Mouse (Mus musculus): ENCODE results near the gene Swsap1. TPM values are rescaled to one million over a fixed set of nuclear protein-coding genes. Genes with fewer than 3 reads are reported as not detected.
A peak's percentile ranks its signal among the peaks of the same experiment; 100 is the strongest.

Gene Swsap1
- total RNA-seq, 2 experiments from 2014 or later: 5.8 to 7.4 TPM

DNA sequence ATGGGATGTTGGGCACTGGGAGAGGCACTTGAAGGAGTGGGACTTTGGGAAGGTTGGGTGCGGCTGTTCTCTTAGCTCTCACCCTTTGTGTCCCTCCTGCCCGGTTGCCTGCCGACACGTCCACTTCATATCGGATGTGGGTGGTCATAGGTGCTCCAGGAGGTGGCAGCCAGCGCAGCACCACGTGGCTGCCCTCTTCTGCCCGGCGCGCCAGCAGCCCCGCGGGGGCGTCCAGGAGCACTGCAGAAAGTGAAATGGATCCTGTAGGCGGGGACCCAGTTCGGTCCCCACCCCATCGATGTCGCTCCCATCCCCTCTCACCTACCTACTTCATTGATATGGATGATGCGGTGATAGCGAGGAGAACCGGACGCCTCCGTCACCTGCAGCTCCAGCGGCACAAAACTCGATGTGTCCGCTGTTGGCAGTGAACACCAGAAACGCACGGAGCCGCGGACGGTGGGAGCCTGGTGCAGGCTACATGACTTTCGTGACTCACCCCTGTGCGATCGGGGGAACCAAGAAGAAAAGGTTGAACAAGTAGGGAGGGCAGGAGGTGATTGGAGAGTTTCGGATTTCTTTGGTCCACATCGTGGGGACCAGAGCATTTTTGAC is 5.9 kb downstream of the Swsap1 start:
- intact Hi-C loops (cut with DNase I): no loop called here
- DNase-seq (ENCODE audit: low spot score): no peak

DNA sequence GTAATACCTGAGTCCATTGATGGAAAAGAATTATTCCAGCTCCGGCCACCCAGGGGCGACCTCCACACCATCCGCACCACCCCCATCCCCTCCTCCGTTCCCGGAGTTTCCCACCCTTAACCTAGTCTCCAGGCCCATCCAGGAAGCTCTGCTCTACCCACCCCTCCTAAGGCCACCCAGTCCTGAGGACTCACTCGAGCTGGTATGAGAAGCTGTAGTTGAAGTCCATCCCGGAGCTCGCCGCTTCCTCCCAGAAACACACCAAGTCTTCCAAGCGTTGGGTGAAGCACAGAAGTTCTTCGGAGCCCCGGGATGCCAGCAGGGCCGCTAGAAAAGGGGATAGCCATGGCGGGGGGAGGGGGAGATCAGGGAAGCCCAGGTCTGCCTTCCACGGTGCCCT is 6.5 kb downstream of the Swsap1 start:
- DNase-seq (ENCODE audit: low spot score): no peak
- intact Hi-C loops (cut with DNase I): no loop called here

DNA sequence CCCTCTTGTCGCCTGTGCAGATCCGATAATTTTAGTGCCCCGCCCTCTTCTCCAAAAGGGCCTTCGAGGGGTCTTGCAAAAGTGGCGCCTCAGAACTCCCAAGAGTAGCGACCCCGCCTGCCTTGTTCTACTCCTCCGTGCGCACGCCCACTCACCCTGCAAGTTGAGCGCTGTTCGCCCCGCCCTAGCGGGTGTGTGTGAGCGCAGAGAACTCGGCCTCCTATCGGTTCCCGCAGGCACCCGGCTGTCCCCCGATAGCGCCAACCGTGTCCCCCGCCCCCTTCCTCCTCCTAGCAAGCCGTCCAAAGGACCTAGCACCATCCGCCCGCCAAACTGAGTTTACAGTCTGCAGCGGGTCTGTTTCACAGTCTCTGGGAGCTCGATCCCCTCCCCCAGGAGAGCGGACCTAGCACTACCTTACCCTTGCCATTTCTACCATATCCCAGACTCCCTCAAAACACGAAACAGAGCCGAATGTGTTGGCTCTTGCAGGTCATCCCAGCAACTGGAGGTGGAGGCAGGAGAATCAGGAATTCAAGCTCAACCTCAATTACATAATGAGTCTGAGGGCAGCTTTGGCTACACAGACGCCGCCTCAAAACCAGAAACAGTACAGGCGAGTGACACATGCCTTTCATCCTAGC is 7.0 kb downstream of the Swsap1 start:
- peak; percentile 52 for DNase-seq (ENCODE audit: low spot score)
- intact Hi-C loops (cut with DNase I): no loop called here

DNA sequence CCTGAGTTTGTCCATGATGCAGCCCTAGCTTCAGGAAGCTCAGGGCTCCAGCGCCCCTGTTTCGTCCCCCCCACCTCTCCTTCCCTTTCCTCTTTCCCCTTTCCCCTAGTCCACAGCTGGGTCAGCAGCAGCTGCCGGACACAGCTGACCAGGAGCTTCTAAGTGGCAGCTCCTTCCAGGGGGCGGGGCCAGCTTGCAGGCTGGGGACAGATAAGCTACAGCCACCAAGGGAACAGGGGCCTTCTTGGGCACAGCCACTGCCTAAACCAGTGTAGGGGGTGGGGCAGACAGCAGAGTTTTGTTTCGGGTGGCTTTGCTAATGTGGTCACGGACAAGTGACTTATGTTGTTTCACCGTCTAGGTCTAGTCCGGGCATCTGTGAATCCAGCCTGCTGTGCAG is 7.9 kb downstream of the Swsap1 start, which contains the start of gene Epor:
Gene Epor, minus strand, starts transcription at position 90 of the 400 bp plus-strand sequence.
- intact Hi-C loops (cut with DNase I): no loop called here
- peak; percentile 53 for DNase-seq (ENCODE audit: low spot score)

DNA sequence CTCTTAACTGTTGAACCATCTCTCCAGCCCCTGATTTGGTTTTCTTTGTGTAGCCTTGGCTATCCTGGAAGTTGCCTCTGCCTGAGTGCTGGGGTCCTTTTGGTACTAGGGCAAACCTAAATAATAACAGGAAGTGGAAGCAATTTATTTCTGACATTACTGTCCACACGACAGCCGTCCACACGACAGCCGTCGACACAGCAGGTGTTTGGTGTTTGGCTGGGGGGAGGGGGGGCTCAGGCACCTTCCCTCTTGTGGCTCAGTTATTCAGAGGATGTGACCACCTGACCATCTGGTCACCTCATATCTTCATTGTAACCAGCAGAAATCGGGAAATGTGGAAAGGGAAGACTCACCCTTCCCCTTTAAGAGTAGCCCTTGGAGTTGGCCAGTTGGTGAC is 13.3 kb downstream of the Swsap1 start:
- no peak for DNase-seq (ENCODE audit: low spot score)
- intact Hi-C loops (cut with DNase I): no loop called here

DNA sequence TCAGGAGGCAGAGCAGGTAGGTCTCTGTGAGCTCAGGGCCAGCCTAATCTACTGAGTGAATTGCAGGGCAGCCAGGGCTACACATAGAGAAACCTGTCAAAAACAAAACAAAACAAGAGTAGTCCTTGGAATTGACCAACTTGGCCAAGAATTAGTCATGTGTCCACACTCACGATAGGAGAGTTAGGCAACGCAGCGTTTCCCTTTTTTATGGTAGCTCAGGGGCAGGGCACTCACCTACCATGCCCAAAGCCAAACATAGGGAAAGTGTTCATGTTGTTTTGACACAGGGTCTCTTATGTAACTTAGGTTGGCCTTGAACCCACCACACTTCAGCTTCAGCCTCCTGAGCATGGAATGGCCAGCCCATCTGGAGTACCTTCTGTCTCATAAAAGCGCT is 13.7 kb downstream of the Swsap1 start:
- intact Hi-C loops (cut with DNase I): no loop called here
- no peak for DNase-seq (ENCODE audit: low spot score)

DNA sequence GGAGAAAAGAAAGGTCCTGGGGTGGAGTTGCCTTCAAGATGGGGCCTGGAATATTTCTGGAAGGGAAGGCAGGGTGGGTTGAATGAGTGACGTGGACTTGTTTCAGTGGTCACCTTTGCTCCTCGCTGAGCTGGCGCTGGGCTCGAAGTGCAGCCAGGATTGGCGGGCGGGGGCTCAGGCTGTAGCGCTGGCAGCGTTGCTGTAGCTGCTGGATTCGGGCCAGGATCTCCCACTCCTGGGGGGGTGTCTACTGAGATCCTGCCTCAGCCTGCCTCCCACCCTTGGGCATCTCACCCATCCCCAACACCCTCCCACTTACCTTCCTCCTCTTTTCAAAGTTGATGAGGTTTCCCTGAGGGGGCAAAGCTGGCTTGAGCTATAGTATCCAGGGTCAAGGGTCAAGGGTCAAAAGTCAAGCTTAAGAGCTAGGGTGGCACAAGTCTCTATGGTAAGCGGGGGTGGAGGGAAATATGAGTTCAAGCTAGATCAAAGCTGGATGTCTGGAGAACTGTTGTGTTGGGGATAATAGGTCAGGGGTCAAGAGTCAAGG is 21.1 kb downstream of the Swsap1 start:
- no peak for DNase-seq (ENCODE audit: low spot score)
- intact Hi-C loops (cut with DNase I): loop anchor here (5.0 kb wide), 1 partner anchor 166 kb away; no protein-coding TSS in a partner anchor

DNA sequence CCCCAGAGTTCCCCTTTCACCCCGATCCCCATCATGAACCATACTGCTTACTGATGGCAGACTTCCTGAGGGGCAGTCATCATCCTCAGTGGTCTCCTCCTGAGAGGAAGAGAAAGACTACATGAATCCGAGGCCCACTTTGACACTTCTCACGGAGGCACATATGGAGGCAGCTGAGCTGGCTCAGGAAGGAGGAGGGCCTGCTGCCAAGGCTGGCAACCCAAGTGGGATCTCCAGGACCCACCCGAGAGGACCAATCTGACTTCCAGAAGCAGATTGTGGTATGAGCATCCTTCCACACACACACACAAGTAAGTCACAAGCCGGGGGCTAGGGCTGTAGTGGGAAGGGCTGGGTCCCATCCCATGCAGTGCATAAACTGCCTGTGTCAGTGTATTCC is 21.8 kb downstream of the Swsap1 start:
- intact Hi-C loops (cut with DNase I): loop anchor here (5.0 kb wide), 1 partner anchor 165 kb away; no protein-coding TSS in a partner anchor

DNA sequence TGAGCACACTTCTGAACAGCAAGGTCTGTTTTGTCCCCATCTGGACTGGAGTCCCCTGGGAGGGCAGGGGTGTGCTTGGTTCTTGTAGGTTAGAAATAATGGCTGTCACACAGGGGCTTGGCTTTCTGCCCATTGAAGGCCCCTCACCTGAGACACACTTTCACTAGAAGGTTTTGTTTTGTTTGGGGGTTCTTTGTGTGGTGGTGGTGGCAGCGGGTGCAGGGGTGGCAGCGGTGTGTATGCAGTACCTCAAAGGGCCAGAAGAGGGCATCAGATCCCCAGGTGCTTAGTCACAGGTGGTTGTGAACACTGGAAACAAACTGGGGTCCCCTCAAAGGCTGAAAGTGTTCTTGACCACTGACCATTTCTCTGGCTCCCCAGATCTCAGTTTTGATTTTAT is 22.4 kb downstream of the Swsap1 start:
- intact Hi-C loops (cut with DNase I): loop anchor here (5.0 kb wide), 1 partner anchor 164 kb away; no protein-coding TSS in a partner anchor
- DNase-seq (ENCODE audit: low spot score): no peak

More for the DNA sequence above, 21.8 kb downstream of the Swsap1 start:
- no peak for DNase-seq (ENCODE audit: low spot score)

DNA sequence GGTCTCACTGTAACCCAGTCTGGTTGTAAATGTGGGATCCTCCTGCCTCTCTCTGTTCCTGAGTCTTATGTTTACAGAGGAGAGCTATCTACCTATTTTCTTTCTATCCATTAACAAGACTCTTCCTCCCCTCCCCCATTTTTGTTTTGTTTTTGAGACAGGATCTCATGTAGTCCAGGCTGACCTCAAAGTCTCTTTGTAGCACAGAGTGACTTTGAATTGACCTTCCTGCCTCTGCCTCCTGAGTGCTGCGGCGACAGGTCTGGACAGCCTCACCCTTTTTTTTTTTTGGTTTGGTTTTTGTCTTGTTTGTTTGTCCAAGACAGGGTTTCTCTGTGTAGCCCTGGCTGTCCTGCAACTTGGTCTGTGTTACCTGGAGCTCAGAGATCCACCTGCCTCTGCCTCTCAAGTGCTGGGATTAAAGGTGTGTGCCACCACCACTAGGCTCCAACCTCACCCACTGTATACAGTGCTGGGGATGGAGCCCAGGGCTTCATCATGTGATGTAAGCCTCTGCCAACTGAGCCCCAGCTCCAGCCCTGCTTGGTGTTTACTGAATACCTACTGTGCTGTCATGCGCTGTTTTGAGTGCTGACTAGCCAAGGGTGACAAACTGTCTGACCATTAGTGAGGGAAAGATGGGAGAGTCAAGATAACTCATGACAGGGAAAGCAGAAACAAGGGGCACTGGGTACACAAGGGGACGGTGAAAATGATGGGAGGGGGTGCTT is 23.0 kb downstream of the Swsap1 start:
- DNase-seq (ENCODE audit: low spot score): no peak
- intact Hi-C loops (cut with DNase I): loop anchor here (5.0 kb wide), 1 partner anchor 164 kb away; no protein-coding TSS in a partner anchor

DNA sequence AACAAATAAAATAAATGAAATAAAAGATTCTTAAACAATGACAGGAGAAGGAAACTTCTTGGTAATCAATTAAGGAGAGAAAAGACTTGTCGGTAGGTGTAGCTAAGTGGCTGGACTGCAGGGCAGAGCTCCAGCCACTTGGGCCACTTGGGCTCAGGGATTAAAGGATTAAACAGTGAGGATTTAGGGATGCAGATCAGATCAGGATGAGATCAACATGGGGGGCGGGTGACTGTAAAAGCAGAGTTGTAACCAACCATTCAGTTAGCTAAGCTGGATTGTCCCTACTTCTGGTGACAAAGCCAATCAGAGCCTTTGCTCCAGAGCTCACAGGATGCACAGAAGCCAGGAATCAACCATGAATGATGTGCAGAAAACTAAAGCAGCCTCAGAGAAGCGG is 28.4 kb downstream of the Swsap1 start:
- intact Hi-C loops (cut with DNase I): no loop called here
- no peak for DNase-seq (ENCODE audit: low spot score)

DNA sequence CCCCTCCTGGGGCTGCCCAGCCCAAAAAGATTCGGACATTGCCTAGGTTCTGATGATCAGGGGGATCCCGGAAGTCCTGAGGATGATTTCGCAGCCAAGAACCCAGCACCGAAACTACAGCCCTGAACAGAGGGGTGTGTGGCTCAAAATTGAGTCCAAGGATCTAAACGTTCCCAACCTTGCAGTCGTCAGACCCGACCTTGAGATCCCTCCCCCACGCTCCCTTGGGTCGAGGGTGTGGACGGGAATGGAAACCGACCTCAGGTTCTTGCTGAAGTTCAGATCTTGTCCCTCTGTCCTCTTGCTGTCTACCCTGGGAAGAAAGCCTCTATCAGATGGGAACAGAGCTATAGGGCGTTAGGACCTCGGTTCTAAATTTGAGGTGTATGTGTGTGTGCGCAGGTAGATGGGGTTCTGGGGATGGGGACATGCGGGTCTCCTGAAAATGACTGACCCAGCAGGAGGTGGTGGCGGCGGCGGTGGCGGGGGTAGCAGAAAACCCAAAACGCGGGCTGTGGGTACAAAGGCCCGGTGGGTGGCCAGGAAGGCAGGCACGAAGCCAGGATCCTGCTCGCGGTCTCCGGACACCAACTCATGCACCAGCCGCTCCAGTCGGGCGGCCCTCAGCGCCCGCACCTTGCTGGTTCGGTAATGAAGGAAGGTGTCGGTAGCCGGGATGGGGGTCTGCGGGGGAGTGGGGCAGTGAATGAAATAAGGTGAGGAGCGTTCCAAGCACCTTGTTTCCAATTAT is 32.2 kb downstream of the Swsap1 start:
- intact Hi-C loops (cut with DNase I): no loop called here
- no peak for DNase-seq (ENCODE audit: low spot score)

DNA sequence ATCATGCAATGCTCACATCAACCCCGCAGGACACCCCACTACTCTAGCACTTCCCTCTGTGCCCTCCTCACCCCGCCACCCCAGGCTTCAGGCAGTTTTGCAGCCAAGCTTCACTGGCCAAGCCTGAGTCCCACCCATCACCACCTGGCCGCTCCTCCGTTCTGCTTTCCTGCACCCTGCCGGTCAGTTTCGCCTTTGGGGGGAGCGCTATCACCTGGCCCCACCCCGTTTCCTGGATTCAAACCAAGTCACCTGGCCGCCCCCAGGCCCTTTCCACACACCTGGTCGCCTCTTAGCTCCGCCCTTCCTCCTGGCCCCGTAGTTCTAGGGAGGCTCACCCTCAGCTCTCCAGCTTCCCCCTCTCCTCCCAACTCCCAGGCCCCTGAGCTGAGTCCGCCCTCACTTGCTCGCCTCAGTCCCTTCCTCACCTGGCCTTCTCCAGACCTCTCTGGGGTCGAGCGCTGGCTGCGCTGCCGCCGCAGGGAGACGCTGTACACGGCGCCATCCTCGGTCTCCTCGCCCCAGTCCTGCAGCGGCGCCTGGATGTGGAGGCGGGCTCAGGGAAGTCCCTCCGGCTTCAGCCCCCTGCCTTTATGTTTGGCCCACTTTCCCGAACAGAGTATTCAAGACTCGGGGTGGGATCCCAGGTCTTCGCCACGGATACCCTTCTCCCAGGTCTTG is 33.0 kb downstream of the Swsap1 start:
- DNase-seq (ENCODE audit: low spot score): no peak
- intact Hi-C loops (cut with DNase I): no loop called here

DNA sequence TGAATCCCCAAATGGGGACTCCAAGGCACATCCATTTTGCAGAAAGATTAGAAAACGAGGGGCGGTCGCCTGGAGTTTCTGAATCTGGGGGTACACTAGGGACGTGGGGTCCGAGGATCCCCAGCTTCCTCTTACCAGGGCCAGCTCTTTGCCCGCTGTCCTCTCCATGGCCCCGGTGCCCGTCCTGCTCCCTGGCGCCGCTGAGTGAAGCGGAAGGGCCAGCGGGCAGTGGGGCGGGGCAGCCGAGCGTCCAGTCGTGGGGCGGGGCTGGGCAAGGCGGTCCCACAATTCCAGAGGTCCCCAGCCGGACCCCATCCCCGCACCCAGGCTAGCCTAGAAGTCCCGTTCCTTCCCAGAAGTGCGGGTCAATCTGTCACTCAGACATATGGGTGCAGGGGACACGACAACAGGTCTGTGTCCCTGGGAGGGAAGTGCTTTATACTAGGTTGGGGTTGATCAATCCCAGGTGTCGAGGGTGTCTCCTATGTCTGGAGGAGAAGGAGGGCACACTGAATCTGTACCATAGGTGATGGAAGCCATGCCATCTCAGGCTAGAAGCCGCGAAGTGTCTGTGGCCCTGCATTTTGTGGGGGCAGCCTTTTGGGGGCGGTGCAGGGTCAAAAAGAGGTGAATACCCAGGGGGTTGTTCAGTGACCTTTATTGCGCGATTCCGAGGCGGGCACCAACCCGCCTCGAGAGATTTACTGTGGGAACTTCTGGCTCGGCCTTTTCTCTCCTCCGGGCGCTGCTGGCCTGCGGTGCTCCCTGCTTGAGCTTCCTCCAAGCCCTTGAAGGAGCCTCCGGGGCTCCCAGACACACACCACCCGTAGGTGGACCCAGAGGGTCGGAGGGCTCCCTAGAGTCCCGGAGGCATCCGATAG is 33.9 kb downstream of the Swsap1 start, which contains the start of gene Rgl3:
Gene Rgl3, minus strand, starts transcription at position 217 of the 881 bp plus-strand sequence.
- intact Hi-C loops (cut with DNase I): no loop called here
- peak; percentile 24 for DNase-seq (ENCODE audit: low spot score)

DNA sequence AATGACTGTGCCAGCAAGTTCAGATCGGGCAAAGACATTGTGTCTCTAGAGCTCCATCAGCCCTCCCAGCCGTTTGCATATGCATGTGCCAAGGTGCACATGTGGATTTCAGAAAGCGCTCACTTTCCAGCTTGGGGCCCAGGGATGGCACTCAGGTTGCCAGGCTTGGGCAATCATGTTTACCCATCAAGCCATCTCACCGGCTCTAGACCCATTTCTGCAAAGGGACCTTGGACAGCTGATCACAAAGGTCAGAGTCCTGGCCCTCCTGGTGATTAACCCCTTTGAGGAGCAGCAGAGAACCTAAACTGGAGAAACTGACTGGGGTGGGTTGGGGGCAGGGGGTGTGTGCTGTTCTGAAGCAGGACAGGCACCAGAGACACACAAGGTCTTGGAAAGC is 36.7 kb downstream of the Swsap1 start:
- no peak for DNase-seq (ENCODE audit: low spot score)
- intact Hi-C loops (cut with DNase I): no loop called here

DNA sequence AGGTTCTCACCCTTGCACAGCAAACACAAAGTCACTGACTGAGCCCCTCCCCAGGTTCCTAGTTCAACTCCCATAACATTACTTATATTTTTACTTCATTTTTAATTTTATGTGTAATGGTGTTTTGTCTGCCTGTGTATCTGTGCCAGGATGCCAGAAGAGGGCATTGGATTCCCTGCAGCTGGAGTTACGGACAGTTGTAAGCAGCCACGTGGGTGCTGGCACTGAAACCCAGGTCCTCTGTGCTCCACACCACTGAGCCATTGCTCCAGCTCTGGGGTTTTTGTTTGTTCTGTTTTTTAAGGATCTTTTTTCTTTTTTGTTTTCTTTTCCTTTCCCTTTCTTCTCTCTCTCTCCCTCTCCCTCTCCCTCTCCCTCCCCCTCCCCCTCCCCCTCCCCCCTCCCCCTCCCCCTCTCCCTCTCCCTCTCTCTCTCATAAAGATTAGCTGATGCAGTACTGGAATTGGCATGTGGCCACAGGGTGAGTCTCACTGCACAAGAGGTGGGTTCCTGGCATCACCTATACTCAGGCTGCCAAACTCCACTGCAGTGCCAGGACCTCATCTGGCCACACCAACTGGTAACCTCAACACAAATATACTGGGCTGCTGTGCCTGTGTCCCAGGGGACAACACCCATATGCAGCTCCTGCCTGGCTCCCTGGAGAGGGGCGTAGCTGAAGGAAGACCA is 40.8 kb downstream of the Swsap1 start:
- DNase-seq (ENCODE audit: low spot score): no peak
- intact Hi-C loops (cut with DNase I): no loop called here

DNA sequence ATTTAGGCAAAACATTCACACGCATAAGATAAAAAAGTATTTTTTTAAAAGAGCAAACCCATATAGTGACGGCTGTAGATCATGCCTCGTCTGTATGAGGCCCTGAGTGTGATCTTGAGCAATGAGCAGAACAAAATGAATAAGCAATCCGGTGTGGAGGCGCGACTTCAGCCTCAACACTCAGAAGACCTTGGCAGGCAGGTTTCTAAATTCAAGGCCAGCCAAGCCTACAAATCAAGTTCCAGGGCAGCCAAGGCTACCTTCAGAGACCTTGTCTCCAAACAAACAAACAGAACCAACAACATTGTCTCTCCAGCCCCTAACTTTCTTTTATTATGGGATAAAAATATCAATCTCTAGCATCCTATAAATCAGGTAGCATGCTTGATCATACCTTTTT is 44.7 kb downstream of the Swsap1 start:
- no peak for DNase-seq (ENCODE audit: low spot score)
- intact Hi-C loops (cut with DNase I): no loop called here

DNA sequence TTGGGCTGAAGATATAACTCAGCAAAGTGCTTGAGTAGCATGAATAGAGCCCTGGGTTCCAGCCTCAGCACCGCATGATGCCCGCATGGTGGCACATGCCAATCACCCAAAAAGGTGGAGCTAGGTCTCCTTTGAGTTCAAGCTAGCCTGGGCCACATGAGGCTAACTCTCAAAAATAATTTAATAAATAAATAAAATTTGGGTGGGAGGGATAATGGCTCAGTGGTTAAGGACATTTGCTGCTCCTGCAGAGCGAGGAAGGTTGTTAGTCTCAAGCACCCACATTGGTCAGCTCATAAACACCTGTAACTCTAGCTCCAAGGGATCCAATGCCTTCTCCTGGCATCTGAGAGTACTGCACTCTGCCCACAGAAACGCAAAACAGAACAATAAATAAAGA is 46.1 kb downstream of the Swsap1 start:
- intact Hi-C loops (cut with DNase I): loop anchor here (2.0 kb wide), 1 partner anchor 45 kb away; no protein-coding TSS in a partner anchor

More for the DNA sequence above, 46.1 kb downstream of the Swsap1 start:
- no peak for DNase-seq (ENCODE audit: low spot score)

Measured in heart, postnatal 25 days (tissue).